Mouse (Mus musculus) embryo, embryonic 9.5 days (tissue): ENCODE data around the gene Ubqln2.

Experiments
- DNase-seq: peaks from one replicate; pipeline ENCODE4 v3.0.0-alpha.2; 2017; ENCODE audit errors: extremely low spot score

Ubqln2 gene

GRCm38 (mm10) chrX:153497688-153498516, at the start of gene Ubqln2:
Gene Ubqln2 (plus strand): TSS chrX:153498227.
- peak; percentile 90 for DNase-seq

GRCm38 (mm10) chrX:153451946-153452345, 46.1 kb upstream of the Ubqln2 start:
- DNase-seq: no peak

GRCm38 (mm10) chrX:153476760-153477248, 21.2 kb upstream of the Ubqln2 start:
- no peak for DNase-seq

- DNase-seq: no peak
These were observed 5.7 kb upstream of the Ubqln2 start for GRCm38 (mm10) chrX:153492326-153492725.

GRCm38 (mm10) chrX:153498665-153499293, 752 bp downstream of the Ubqln2 start:
- peak; percentile 30 for DNase-seq

- peak; percentile 32 for DNase-seq
These were observed 1.4 kb downstream of the Ubqln2 start for GRCm38 (mm10) chrX:153499294-153500046.

- DNase-seq: no peak
These were observed 2.0 kb downstream of the Ubqln2 start for GRCm38 (mm10) chrX:153500047-153500345.

- DNase-seq: peak; percentile 19
These were observed 7.9 kb downstream of the Ubqln2 start for GRCm38 (mm10) chrX:153505954-153506353.

GRCm38 (mm10) chrX:153515491-153515890, 17.5 kb downstream of the Ubqln2 start:
- no peak for DNase-seq

GRCm38 (mm10) chrX:153528399-153528798, 30.4 kb downstream of the Ubqln2 start:
- DNase-seq: peak; percentile 11
